Mouse (Mus musculus) hindbrain, postnatal 0 days (tissue): ENCODE results near the gene Rad23b. TPM values are rescaled to one million over a fixed set of nuclear protein-coding genes. Genes with fewer than 3 reads are reported as not detected.
A peak's percentile ranks its signal among the peaks of the same experiment; 100 is the strongest.
"Not testable (repeated sequence)": the region's sequence is repeated elsewhere in the genome, so short reads cannot be mapped to it uniquely, and the experiment has no call there.

ENCODE experiments used
- ATAC-seq: fragments of 200-750 bp; cut with Nextera tagmentation; 2 replicates; pipeline ENCODE4 v1.8.0; 2017; ENCODE audit warnings: mild to moderate bottlenecking, moderate TSS enrichment, moderate library complexity
- DNase-seq: peaks from one replicate; pipeline ENCODE4 v3.0.0-alpha.2; 2015; ENCODE audit warnings: low spot score
- H3K27ac ChIP-seq: fragments of 300-500 bp; sonication (generic); 2 replicates; pipeline ENCODE4 v1.5.1; 2014; ENCODE audit warnings: mild to moderate bottlenecking
- H3K27me3 ChIP-seq: fragments of 300-500 bp; sonication (generic); 2 replicates; pipeline ENCODE4 v1.6.1; 2014; ENCODE audit warnings: low read length, mixed read lengths; ENCODE audit not compliant: insufficient read depth
- H3K36me3 ChIP-seq: fragments of 300-500 bp; sonication (generic); 2 replicates; pipeline ENCODE4 v1.6.1; 2014; ENCODE audit warnings: low read length, mixed read lengths; ENCODE audit not compliant: insufficient read depth
- H3K4me1 ChIP-seq: fragments of 300-500 bp; sonication (generic); 2 replicates; pipeline ENCODE4 v1.6.1; 2014; ENCODE audit warnings: antibody characterized with exemption, low read length, mixed read lengths; ENCODE audit not compliant: insufficient read depth
- H3K4me2 ChIP-seq: fragments of 300-500 bp; sonication (generic); 2 replicates; pipeline ENCODE4 v1.6.1; 2014; ENCODE audit warnings: low read depth, mild to moderate bottlenecking, low read length, moderate library complexity, mixed read lengths
- H3K4me3 ChIP-seq: fragments of 300-500 bp; sonication (generic); 2 replicates; pipeline ENCODE4 v1.5.1; 2014; ENCODE audit warnings: low read length
- H3K9ac ChIP-seq: fragments of 300-500 bp; sonication (generic); replicated peaks from 2 replicates; pipeline ENCODE4 v1.6.1; 2014; ENCODE audit warnings: mild to moderate bottlenecking, low read length, moderate library complexity, mixed read lengths
- H3K9me3 ChIP-seq: fragments of 300-500 bp; sonication (generic); 2 replicates; pipeline ENCODE4 v1.6.1; 2016; ENCODE audit warnings: low read length, mixed read lengths
- CTCF ChIP-seq: IDR thresholded peaks from 2 replicates; pipeline ENCODE4 v1.5.1; 2016; ENCODE audit warnings: antibody characterized with exemption, control low read depth, low read depth
- WGBS: fragments of 180-500 bp; shearing (Covaris S2); extraction: QIAGEN DNeasy Blood & Tissue Kit; methylation state at CpG from one replicate; pipeline ENCODE4 v1.1.7; 2014; 5-methylcytosine and 5-hydroxymethylcytosine counted together
- polyA plus RNA-seq: library from polyadenylated mRNA; unstranded; fragments of >200 nt; fragmentation: Nextera tagmentation; extraction: Ambion mirVana; gene quantifications from 2 replicates; pipeline ENCODE4 v1.2.1, GENCODE M21; 2015
- total RNA-seq: library from RNA; depleted of rRNA; stranded (reverse); fragments of >200 nt; gene quantifications from 2 replicates; pipeline ENCODE4 v1.2.3, GENCODE M21; 2014; rRNA removed

Rad23b gene
- total and polyA plus RNA-seq, 2 experiments from 2014 or later: 97.4 to 307 TPM

GRCm38 (mm10) chr4:55405329-55405728 is 55.5 kb downstream of the Rad23b start:
- no peak overlapping the region for H3K4me3 ChIP-seq
- ATAC-seq: 0 out of 2 replicates have a peak, but pooled peaks have one; percentile 29
- no peaks in the 10 kb centered on the region for H3K4me1 ChIP-seq
- no peaks in the 10 kb centered on the region for H3K36me3 ChIP-seq
- no peak overlapping the region for H3K9ac ChIP-seq
- TF ChIP-seq CTCF: no peak
- no peaks in the 10 kb centered on the region for H3K9me3 ChIP-seq
- no peaks in the 10 kb centered on the region for H3K27me3 ChIP-seq
- DNase-seq: no peak
- no peak overlapping the region for H3K4me2 ChIP-seq
- 38% methylated on average over 3 of the region's 3 CpGs for WGBS
- no peak overlapping the region for H3K27ac ChIP-seq

- WGBS: 95% methylated on average over 1 of the region's 1 CpGs
- no peak overlapping the region for H3K27ac ChIP-seq
- no peak overlapping the region for H3K9ac ChIP-seq
- H3K36me3 ChIP-seq: no peaks in the 10 kb centered on the region
- no peaks in the 10 kb centered on the region for H3K27me3 ChIP-seq
- H3K4me2 ChIP-seq: no peak overlapping the region
- no peak for TF ChIP-seq CTCF
- DNase-seq: no peak
- H3K4me1 ChIP-seq: no peaks in the 10 kb centered on the region
- H3K9me3 ChIP-seq: no peaks in the 10 kb centered on the region
- no peak overlapping the region for H3K4me3 ChIP-seq
- no peak for ATAC-seq
Observed at GRCm38 (mm10) chr4:55406558-55406957, 56.7 kb downstream of the Rad23b start.

GRCm38 (mm10) chr4:55408081-55408480 is 58.2 kb downstream of the Rad23b start:
- 73% methylated on average over 2 of the region's 2 CpGs for WGBS

GRCm38 (mm10) chr4:55409025-55409424 is 59.2 kb downstream of the Rad23b start:
- 96% methylated on average over 16 of the region's 16 CpGs for WGBS
- ATAC-seq: no peak
- 0 out of 2 replicates have a peak, but pooled peaks have one; percentile 2 for TF ChIP-seq CTCF

More at GRCm38 (mm10) chr4:55408081-55408480, 58.2 kb downstream of the Rad23b start:
- no peak for ATAC-seq
- no peaks in the 10 kb centered on the region for H3K36me3 ChIP-seq
- no peak overlapping the region for H3K27ac ChIP-seq
- H3K9ac ChIP-seq: no peak overlapping the region
- no peaks in the 10 kb centered on the region for H3K27me3 ChIP-seq
- TF ChIP-seq CTCF: no peak
- no peak overlapping the region for H3K4me3 ChIP-seq
- no peaks in the 10 kb centered on the region for H3K4me1 ChIP-seq
- H3K4me2 ChIP-seq: no peak overlapping the region
- H3K9me3 ChIP-seq: no peaks in the 10 kb centered on the region
- no peak for DNase-seq

GRCm38 (mm10) chr4:55409578-55410224 is 59.9 kb downstream of the Rad23b start:
- H3K27me3 ChIP-seq, H3K4me2 ChIP-seq, H3K36me3 ChIP-seq, H3K9ac ChIP-seq, DNase-seq, H3K9me3 ChIP-seq, H3K4me3 ChIP-seq, H3K27ac ChIP-seq, H3K4me1 ChIP-seq, ATAC-seq: not testable (repeated sequence)
- WGBS: 92% methylated on average over 1 of the region's 1 CpGs

More at GRCm38 (mm10) chr4:55409025-55409424, 59.2 kb downstream of the Rad23b start:
- no peak for DNase-seq
- H3K36me3 ChIP-seq: no peaks in the 10 kb centered on the region
- H3K9me3 ChIP-seq: no peaks in the 10 kb centered on the region
- H3K27me3 ChIP-seq: no peaks in the 10 kb centered on the region
- no peaks in the 10 kb centered on the region for H3K4me1 ChIP-seq
- H3K4me2 ChIP-seq: no peak overlapping the region
- no peak overlapping the region for H3K9ac ChIP-seq
- H3K27ac ChIP-seq: no peak overlapping the region
- H3K4me3 ChIP-seq: no peak overlapping the region

- no peak overlapping the region for H3K27ac ChIP-seq
- DNase-seq: peak; percentile 55
- no peak for TF ChIP-seq CTCF
- no peak overlapping the region for H3K4me2 ChIP-seq
- H3K27me3 ChIP-seq: no peaks in the 10 kb centered on the region
- H3K4me1 ChIP-seq: no peaks in the 10 kb centered on the region
- 18% methylated on average over 3 of the region's 3 CpGs for WGBS
- no peaks in the 10 kb centered on the region for H3K9me3 ChIP-seq
- ATAC-seq: peak; percentile 78
- H3K9ac ChIP-seq: no peak overlapping the region
- no peaks in the 10 kb centered on the region for H3K36me3 ChIP-seq
- H3K4me3 ChIP-seq: no peak overlapping the region
Observed at GRCm38 (mm10) chr4:55415864-55416263, 66.0 kb downstream of the Rad23b start.

GRCm38 (mm10) chr4:55426250-55426649 is 76.4 kb downstream of the Rad23b start:
- Histone ChIP-seq H3K27ac (no peak overlapping the region), H3K4me1 (no peaks in the 10 kb centered on the region), H3K4me3 (no peak overlapping the region), H3K36me3 (no peaks in the 10 kb centered on the region), H3K9me3 (no peaks in the 10 kb centered on the region), H3K4me2 (no peak overlapping the region), H3K27me3 (no peaks in the 10 kb centered on the region), H3K9ac (no peak overlapping the region)
- no peak for ATAC-seq
- TF ChIP-seq CTCF: no peak
- WGBS: 73% methylated on average over 4 of the region's 4 CpGs
- DNase-seq: no peak

Other genes with a start within 250 kb of the Rad23b start
- gene Klf4, start 182.4 kb downstream of the Rad23b start, total RNA-seq: 10.6 and 14.6 TPM in 2 replicates
- gene Klf4, start 182.4 kb downstream of the Rad23b start, polyA plus RNA-seq: 4.0 and 4.3 TPM in 2 replicates